Mouse (Mus musculus) embryonic facial prominence, embryonic 12.5 days (tissue): Measurements from ENCODE around the gene Fads3. TPM values are rescaled to one million over a fixed set of nuclear protein-coding genes. Genes with fewer than 3 reads are reported as not detected.

ENCODE experiments used
- ATAC-seq: fragments of 200-750 bp; cut with Nextera tagmentation; 2 replicates; pipeline ENCODE4 v1.8.0; 2017; ENCODE audit not compliant: insufficient number of reproducible peaks, insufficient read depth, low FRiP score, low TSS enrichment
- H3K27ac ChIP-seq: fragments of 300-500 bp; sonication (generic); 2 replicates; pipeline ENCODE4 v1.5.1; 2016; ENCODE audit warnings: mild to moderate bottlenecking
- H3K27me3 ChIP-seq: fragments of 300-500 bp; sonication (generic); 2 replicates; pipeline ENCODE4 v1.6.1; 2016; ENCODE audit warnings: mild to moderate bottlenecking, moderate library complexity
- H3K36me3 ChIP-seq: fragments of 300-500 bp; sonication (generic); 2 replicates; pipeline ENCODE4 v1.6.1; 2016; ENCODE audit warnings: mild to moderate bottlenecking
- H3K4me1 ChIP-seq: fragments of 300-500 bp; sonication (generic); 2 replicates; pipeline ENCODE4 v1.6.1; 2016
- H3K4me2 ChIP-seq: fragments of 300-500 bp; sonication (generic); replicated peaks from 2 replicates; pipeline ENCODE4 v1.6.1; 2016; ENCODE audit warnings: mild to moderate bottlenecking, moderate library complexity
- H3K4me3 ChIP-seq: fragments of 300-500 bp; sonication (generic); 2 replicates; pipeline ENCODE4 v1.5.1; 2016; ENCODE audit warnings: mild to moderate bottlenecking
- H3K9ac ChIP-seq: fragments of 300-500 bp; sonication (generic); 2 replicates; pipeline ENCODE4 v1.6.1; 2016; ENCODE audit warnings: mild to moderate bottlenecking, moderate library complexity
- H3K9me3 ChIP-seq: fragments of 300-500 bp; sonication (generic); 2 replicates; pipeline ENCODE4 v1.6.1; 2016; ENCODE audit warnings: mild to moderate bottlenecking, moderate library complexity
- WGBS: fragments of 180-500 bp; shearing (Covaris S2); methylation state at CpG from one replicate; pipeline ENCODE4 v1.1.7; 2016; 5-methylcytosine and 5-hydroxymethylcytosine counted together
- polyA plus RNA-seq: library from polyadenylated mRNA; unstranded; fragments of >200 nt; fragmentation: Nextera tagmentation; extraction: Ambion mirVana; gene quantifications from 2 replicates; pipeline ENCODE4 v1.2.1, GENCODE M21; 2016

Gene Fads3
- polyA plus RNA-seq, 1 experiment from 2014 or later = 10.2 TPM

DNA sequence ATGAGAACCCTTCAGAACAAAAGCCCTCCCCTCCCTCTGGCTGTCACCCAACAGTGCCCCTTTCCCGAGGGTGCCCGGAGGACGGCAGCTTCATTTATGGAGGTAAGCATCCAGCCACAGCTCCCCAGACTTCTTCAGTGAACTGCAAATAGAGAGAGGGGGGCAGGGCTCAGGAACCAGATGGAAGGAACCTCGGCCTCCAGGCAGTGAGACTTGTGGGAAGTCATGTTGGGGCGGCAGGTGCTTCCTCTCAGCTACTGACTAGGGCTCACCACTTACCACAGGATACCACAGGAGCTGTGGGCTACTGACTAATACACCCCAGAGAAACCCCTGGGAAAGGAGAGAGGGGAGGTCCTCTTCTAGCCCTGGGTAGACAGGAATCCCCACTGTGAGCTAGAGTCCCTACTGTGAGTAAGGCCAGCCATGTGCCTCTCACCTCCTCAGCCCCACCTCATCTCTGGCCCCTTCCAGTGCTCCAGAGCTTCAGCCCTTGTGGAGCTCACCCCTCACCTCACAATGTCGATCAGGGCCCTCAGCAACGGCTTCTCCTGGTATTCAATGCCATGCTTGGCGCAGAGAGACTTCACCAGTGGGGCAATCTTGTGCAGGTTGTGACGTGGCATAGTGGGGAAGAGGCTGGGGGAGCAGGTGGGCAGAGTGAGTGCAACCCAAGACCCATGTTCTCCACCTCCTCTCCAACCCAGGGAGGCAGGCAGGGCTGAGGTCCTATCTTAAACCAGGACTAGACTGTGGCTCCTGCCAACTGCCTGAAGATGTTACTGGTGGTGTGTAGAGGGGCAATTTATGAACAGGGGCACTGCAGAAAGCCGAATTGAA, 23.0 kb downstream of the Fads3 start:
- Histone ChIP-seq H3K27ac (no peak overlapping the region), H3K9ac (no peak overlapping the region), H3K36me3 (peaks cover 78% of the 10 kb centered on the region), H3K4me2 (no peak overlapping the region), H3K4me3 (no peak overlapping the region), H3K4me1 (no peaks in the 10 kb centered on the region), H3K9me3 (no peaks in the 10 kb centered on the region), H3K27me3 (no peaks in the 10 kb centered on the region)
- WGBS = 88% methylated on average over 10 of the region's 10 CpGs
- ATAC-seq = no peak

DNA sequence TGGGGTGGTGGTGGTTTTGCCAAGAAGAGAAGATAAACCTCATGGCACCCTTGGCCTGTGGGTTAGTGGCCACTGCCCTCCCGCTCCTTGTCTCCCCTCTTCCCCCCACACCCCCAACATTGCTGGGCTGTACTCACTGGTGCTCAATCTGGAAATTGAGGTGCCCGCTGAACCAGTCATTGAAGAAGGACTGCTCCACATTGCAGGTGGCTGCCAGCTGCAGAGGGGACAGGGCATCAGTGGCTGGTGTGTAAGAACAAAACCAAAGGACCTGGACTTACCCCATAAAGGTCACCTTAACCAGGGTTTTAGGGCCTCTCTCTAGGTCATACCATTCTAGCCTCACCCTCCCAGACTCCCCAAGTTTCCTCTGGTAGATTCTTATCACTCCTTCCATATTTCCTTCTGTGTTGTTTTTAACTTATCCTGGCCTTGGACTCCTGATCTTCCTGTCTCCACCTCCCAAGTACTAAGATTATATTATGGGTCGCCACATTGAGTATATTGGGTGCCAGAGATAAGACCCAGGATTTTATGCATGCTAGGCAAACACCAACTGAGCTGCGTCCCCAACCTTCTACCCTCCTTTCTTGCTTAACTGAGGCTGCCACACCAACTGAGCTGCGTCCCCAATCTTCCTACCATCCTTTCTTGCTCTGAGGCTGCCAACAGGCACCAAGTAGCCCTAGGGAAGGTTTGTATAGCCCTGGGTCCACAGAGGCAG, 24.3 kb downstream of the Fads3 start:
- Histone ChIP-seq H3K4me1 (no peaks in the 10 kb centered on the region), H3K4me3 (no peak overlapping the region), H3K4me2 (no peak overlapping the region), H3K9ac (no peak overlapping the region), H3K36me3 (peaks cover 90% of the 10 kb centered on the region), H3K27ac (no peak overlapping the region), H3K9me3 (no peaks in the 10 kb centered on the region), H3K27me3 (no peaks in the 10 kb centered on the region)
- no peak for ATAC-seq
- WGBS = 94% methylated on average over 5 of the region's 5 CpGs

DNA sequence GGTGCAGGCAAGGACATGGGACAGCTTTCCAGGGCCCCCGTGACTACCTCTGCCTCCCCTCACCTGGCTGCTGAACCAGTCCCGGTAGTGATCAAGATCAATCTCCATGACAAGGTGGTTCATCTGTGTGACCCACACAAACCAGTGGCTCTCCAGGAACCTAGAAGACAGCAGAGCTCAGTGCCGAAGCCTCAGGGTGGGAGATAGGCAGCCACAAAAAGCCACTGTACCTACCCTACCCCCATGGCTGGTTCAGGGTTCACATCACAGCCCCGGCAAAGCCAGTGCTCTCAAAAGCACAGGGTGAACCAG, 24.8 kb downstream of the Fads3 start:
- Histone ChIP-seq H3K9me3 (no peaks in the 10 kb centered on the region), H3K27me3 (no peaks in the 10 kb centered on the region), H3K4me1 (no peaks in the 10 kb centered on the region), H3K9ac (no peak overlapping the region), H3K27ac (no peak overlapping the region), H3K36me3 (peaks cover 91% of the 10 kb centered on the region), H3K4me3 (no peak overlapping the region), H3K4me2 (no peak overlapping the region)
- ATAC-seq = no peak
- WGBS = 93% methylated on average over 4 of the region's 4 CpGs

DNA sequence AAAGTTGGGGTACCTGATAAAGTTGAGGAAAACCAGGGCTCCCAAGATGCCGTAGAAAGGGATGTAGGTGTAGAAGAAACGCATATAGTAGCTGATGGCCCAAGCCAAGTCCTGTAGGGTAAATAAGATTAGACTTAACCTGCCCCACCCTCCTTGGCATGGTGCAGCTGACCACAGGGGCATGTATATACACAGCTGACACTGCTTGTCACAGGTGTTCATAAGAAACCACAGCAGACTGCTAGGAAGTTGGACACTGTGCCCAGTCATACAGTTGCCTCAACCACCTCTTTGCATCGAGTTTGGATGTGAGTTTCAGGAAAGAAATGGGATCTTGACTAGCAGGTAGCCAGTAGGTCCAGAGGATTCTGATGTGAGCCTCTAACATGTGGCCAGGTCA, 25.1 kb downstream of the Fads3 start:
- ATAC-seq = no peak
- H3K4me3 ChIP-seq = no peak overlapping the region
- no peak overlapping the region for H3K9ac ChIP-seq
- no peak overlapping the region for H3K27ac ChIP-seq
- H3K9me3 ChIP-seq = no peaks in the 10 kb centered on the region
- WGBS = 92% methylated on average over 3 of the region's 3 CpGs
- H3K27me3 ChIP-seq = no peaks in the 10 kb centered on the region
- H3K4me2 ChIP-seq = no peak overlapping the region
- peaks cover 95% of the 10 kb centered on the region for H3K36me3 ChIP-seq
- H3K4me1 ChIP-seq = no peaks in the 10 kb centered on the region

DNA sequence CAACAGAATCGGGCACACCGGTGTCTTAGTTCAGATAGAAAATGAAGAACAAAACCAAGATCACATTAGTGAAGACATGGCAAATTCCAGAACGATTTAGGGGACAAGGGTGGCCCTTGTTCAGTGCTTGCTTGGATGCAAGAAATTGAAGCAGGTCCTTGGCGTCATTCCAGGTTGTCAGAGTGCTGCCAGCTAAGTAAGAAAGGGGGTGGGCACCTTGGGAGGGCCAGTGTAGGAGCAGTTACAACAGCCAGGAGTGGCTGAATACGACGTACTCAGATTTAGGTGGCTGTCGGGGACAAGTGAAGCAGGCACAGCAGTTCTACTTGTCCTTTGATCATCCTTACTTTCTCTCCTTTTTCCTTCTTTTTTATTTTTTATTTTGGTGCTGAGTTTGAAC, 26.3 kb downstream of the Fads3 start:
- 91% methylated on average over 7 of the region's 7 CpGs for WGBS
- no peak overlapping the region for H3K27ac ChIP-seq
- H3K36me3 ChIP-seq = peaks cover 94% of the 10 kb centered on the region
- no peak overlapping the region for H3K4me3 ChIP-seq
- no peaks in the 10 kb centered on the region for H3K4me1 ChIP-seq
- no peak overlapping the region for H3K4me2 ChIP-seq
- ATAC-seq = no peak
- no peaks in the 10 kb centered on the region for H3K9me3 ChIP-seq
- no peak overlapping the region for H3K9ac ChIP-seq
- H3K27me3 ChIP-seq = no peaks in the 10 kb centered on the region

DNA sequence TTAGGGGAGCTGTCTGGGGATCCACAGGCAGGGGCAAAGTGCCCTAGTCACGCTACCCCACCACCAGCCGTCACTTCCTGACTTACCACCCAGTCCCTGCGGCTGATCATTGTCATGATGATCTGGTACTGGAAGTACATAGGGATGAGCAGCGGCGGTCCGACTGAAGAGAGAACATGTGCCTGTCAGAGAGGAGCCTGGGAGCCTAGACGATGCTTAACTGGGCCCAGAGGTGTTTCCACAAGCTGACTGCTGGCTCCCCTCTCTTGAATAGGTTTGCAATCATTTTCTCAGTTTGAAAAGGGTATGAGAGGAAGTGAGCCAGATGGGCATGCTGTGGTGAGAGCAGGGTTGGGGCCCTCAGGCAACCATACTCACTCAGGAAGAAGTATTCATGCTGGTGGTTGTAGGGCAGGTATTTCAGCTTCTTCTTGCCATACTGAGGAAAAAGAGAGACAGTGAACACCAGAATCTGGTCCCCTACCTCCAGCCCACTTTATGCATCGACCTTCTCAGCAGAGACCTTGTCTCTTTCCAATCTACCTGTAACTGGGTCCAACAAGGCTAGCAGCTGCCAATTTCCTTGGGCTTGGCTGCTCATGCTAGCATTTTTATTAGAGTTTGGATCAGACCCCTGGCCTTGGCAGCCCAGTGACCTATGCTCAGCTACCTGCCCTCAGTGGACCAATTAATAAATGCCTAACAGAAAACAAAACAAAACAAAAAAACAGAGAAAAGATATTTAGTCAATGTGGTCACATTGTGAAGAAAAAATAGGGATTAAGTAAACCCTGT, 29.0 kb downstream of the Fads3 start:
- Histone ChIP-seq H3K9me3 (no peaks in the 10 kb centered on the region), H3K27me3 (no peaks in the 10 kb centered on the region), H3K4me2 (no peak overlapping the region), H3K27ac (no peak overlapping the region), H3K4me3 (no peak overlapping the region), H3K9ac (no peak overlapping the region), H3K36me3 (peaks cover 94% of the 10 kb centered on the region), H3K4me1 (no peaks in the 10 kb centered on the region)
- WGBS = 96% methylated on average over 8 of the region's 8 CpGs
- no peak for ATAC-seq

DNA sequence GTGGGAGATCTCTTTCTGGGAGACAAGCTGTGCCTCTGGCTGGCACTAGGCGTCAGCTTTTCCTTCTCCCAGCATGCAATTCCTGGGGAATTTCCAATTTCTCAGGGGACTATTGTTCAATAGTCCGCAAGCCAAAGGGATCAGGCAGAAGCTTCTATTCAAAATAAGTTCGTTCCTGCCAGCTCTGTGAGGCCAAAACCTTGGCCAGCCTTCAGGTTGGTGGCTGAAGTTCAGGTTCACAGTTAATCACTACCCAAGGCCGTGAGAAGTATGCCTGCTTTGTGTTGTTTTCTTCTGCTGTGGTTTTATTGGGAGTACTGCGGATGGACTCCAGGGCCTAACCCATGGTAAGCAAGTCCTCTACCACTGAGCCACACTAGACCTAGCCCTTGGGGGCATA, 29.8 kb downstream of the Fads3 start:
- H3K27ac ChIP-seq = no peak overlapping the region
- H3K4me1 ChIP-seq = no peaks in the 10 kb centered on the region
- WGBS = 94% methylated on average over 5 of the region's 5 CpGs
- H3K4me2 ChIP-seq = no peak overlapping the region
- no peak for ATAC-seq
- peaks cover 94% of the 10 kb centered on the region for H3K36me3 ChIP-seq
- H3K9me3 ChIP-seq = no peaks in the 10 kb centered on the region
- H3K4me3 ChIP-seq = no peak overlapping the region
- H3K9ac ChIP-seq = no peak overlapping the region
- no peaks in the 10 kb centered on the region for H3K27me3 ChIP-seq

DNA sequence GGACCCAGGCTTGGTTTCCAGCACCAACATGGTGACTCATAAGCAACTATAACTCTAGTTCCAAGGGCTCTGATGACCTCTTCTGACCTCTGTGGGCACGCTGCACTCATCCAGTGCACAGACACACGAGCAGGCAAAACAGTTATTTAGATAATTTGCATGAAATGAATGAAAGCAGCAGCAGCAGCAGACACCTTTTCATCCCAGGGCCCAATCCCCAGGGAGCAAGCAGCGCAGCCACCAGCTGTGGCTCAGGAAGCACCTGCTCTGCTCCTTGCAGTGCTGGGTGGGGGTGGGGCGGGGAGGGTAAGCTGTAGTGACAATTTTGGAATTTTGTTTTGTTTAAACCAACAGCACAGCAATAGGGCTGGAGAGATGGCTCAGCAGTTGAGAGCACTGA, 30.5 kb downstream of the Fads3 start:
- H3K36me3 ChIP-seq = peaks cover 94% of the 10 kb centered on the region
- no peaks in the 10 kb centered on the region for H3K9me3 ChIP-seq
- no peaks in the 10 kb centered on the region for H3K4me1 ChIP-seq
- no peak overlapping the region for H3K27ac ChIP-seq
- H3K9ac ChIP-seq = no peak overlapping the region
- H3K4me3 ChIP-seq = no peak overlapping the region
- ATAC-seq = no peak
- 74% methylated on average over 4 of the region's 4 CpGs for WGBS
- H3K27me3 ChIP-seq = no peaks in the 10 kb centered on the region
- no peak overlapping the region for H3K4me2 ChIP-seq

DNA sequence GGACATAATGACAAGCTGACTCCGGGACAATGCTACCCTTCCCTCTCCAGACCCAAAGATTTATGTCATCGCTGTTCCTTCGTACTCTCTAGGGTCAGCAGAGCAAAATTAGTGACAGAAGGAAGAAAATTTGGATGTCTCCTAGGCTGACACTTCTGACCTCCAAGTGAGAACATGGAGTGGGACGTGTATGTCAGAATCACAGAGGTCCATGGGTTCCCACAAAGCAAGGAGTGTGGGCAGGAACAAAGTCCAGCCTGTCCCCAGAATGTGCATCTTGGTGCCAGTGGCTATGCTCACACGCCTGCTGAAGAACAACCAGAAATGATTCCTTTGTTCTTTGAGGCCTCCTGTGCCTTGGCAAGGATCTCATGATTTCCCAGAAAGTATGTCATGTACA, 31.8 kb downstream of the Fads3 start:
- no peaks in the 10 kb centered on the region for H3K9me3 ChIP-seq
- no peak overlapping the region for H3K4me2 ChIP-seq
- H3K27ac ChIP-seq = no peak overlapping the region
- peaks cover 94% of the 10 kb centered on the region for H3K36me3 ChIP-seq
- H3K4me1 ChIP-seq = no peaks in the 10 kb centered on the region
- no peaks in the 10 kb centered on the region for H3K27me3 ChIP-seq
- WGBS = 91% methylated on average over 5 of the region's 5 CpGs
- no peak for ATAC-seq
- H3K4me3 ChIP-seq = no peak overlapping the region
- no peak overlapping the region for H3K9ac ChIP-seq

DNA sequence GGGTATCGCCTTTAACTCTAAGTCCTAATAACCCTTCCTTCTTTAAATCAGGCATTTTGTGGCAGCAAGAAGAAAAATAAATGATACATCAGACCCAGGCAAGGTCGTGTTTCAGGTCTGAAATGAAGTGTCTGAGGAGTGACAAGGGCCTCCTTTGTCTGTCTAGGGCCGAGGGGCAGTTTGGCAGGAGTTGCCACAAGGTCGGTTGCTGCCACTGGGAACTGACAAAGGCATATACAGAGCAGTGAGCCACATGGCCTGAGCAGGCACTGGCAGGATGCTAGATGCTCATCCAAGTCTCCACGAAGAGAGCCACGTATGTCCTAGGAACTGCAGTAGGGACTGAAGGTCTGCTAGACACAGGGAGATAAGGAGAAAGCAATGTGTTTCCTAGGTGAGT, 37.0 kb downstream of the Fads3 start:
- no peaks in the 10 kb centered on the region for H3K4me1 ChIP-seq
- H3K27me3 ChIP-seq = no peaks in the 10 kb centered on the region
- H3K9me3 ChIP-seq = no peaks in the 10 kb centered on the region
- ATAC-seq = no peak
- H3K4me2 ChIP-seq = no peak overlapping the region
- H3K27ac ChIP-seq = no peak overlapping the region
- H3K36me3 ChIP-seq = peaks cover 97% of the 10 kb centered on the region
- H3K4me3 ChIP-seq = no peak overlapping the region
- 63% methylated on average over 6 of the region's 6 CpGs for WGBS
- H3K9ac ChIP-seq = no peak overlapping the region

DNA sequence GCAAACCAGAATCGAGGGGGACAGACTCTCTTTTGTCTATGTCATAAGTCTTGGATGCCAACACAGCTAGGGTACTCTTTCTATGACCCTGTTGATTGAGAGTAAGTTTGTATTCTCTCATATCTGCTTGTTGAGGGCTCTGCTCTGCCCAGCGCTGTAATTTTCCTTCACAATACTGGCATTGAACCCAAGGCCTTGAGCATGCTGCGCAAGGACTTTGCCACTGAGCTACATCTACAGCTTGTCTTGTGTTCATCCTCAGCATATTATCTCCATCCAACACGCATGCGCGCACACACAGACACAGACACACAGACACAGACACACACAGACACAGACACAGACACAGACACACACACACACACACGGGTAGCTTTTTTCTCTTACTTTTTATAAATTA, 39.0 kb downstream of the Fads3 start:
- Histone ChIP-seq H3K4me3 (no peak overlapping the region), H3K9ac (no peak overlapping the region), H3K4me2 (no peak overlapping the region), H3K27me3 (no peaks in the 10 kb centered on the region), H3K36me3 (peaks cover 86% of the 10 kb centered on the region), H3K9me3 (no peaks in the 10 kb centered on the region), H3K27ac (no peak overlapping the region), H3K4me1 (no peaks in the 10 kb centered on the region)
- WGBS = 95% methylated on average over 7 of the region's 7 CpGs
- no peak for ATAC-seq

DNA sequence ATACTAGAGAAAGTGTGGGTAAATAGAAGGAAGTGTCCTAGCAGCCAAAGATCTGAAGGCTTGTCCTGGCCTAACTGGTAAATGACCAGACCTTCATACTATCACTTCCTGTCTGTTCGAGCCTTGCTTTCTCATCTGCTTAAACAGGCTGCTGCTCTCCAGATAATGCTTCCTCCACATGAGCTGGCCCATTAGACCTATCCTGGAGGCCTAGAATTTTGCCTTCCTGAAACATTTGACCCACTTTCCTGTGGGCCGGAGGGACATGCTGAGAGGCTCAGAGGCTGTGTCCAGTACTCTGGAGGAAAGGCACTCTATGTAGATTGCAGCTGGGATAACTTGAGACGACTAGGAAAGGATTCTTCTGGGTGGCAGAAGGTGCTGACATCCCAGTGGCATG, 40.7 kb downstream of the Fads3 start:
- Histone ChIP-seq H3K9me3 (no peaks in the 10 kb centered on the region), H3K4me1 (no peaks in the 10 kb centered on the region), H3K27ac (no peak overlapping the region), H3K36me3 (peaks cover 84% of the 10 kb centered on the region), H3K4me2 (no peak overlapping the region), H3K4me3 (no peak overlapping the region), H3K9ac (no peak overlapping the region), H3K27me3 (no peaks in the 10 kb centered on the region)
- no peak for ATAC-seq
- 70% methylated on average over 3 of the region's 3 CpGs for WGBS
